Mouse (Mus musculus): ENCODE data around the gene Tsga10ip.

Gene Tsga10ip

GRCm38 (mm10) chr19:5345297-5346131 is 56.8 kb downstream of the Tsga10ip start:
- DNase-seq (ENCODE audit: low spot score): no peak

- DNase-seq (ENCODE audit: low spot score): no peak
Observed at GRCm38 (mm10) chr19:5341360-5341759, 61.0 kb downstream of the Tsga10ip start.

All from urinary bladder, postnatal 10 days (tissue).